Mouse (Mus musculus): ENCODE results near the gene Spg7. TPM values are rescaled to one million over a fixed set of nuclear protein-coding genes. Genes with fewer than 3 reads are reported as not detected.
"Not testable (repeated sequence)": the region's sequence is repeated elsewhere in the genome, so short reads cannot be mapped to it uniquely, and the experiment has no call there.

The Spg7 gene
- total and polyA plus RNA-seq, 3 experiments, result 74.4 to 113 (median 88.2) TPM

GRCm38 (mm10) chr8:123042158-123042973, 20.4 kb upstream of the Spg7 start, which contains the start of gene Ankrd11:
Gene Ankrd11, minus strand, starts transcription at chr8:123042277.
- Histone ChIP-seq H3K79me2 (replicated peaks; ENCODE audit: control insufficient read depth, insufficient read depth, low read length) (peaks cover 3% of the 10 kb centered on the region), H3K4me3 (peak within 1 kb of the TSS; percentile 90), H3K4me1 (ENCODE audit: control insufficient read depth, insufficient read depth, low read length) (peaks cover 12% of the 10 kb centered on the region), H3K27me3 (ENCODE audit: control insufficient read depth, insufficient read depth, low read length) (no peaks in the 10 kb centered on the region), H3K27ac (peak within 1 kb of the TSS; percentile 99), H3K9ac (ENCODE audit: low read depth, low read length) (peak within 1 kb of the TSS; percentile 94), H3K36me3 (ENCODE audit: control insufficient read depth, insufficient read depth, low read length) (peaks cover 24% of the 10 kb centered on the region)
- TF ChIP-seq POLR2A (IDR thresholded peaks at IDR 0.05; ENCODE audit: insufficient read depth, low read depth, low read length) (peak; percentile 99), EP300 (IDR thresholded peaks at IDR 0.05; ENCODE audit: insufficient read depth, low read depth, low read length) (peak; percentile 77; the same call in 1 of the 2 replicates), CTCF (IDR thresholded peaks at IDR 0.05) (peak; percentile 55)
- intact Hi-C loops (cut with DNase I), result loop anchor here (1.0 to 2.0 kb wide), 3 partner anchors 23 to 136 kb away; no protein-coding TSS in a partner anchor
- WGBS, result under 1% methylated on average over 90 of the region's 91 CpGs
- peak; percentile 99 to 100 for DNase-seq

DNA sequence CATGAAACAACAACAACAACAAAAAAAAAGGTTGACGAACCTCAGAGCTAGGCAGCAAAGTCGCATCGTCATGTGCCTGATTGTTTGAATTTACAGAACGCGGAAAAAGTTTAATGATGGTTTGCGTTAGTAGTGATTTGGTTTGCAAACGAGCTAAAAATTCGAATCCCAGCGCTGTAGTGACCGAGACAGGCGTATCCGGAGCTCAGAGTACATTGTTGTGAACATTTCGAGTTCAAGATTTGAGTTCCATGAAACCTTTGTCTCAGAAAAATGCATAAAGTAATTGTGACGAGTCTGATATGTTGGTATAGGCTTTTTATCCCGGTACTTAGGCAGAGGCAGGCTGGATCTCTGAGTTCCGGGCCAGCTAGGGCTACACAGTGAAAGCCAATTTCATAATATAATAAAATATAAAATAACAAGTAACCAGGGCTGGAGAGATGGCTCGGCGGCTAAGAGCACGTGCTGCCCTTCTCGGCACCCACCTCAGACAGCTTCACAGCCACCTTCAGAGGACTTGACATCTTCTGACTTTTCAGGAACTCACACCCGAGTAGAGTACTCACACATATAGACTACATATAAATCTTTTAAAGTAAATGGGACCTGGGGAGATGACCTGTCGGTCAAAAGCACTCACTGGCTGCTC, 19.6 kb upstream of the Spg7 start:
- peak overlapping the region; percentile 67 for H3K4me3 ChIP-seq
- peaks cover 3% of the 10 kb centered on the region for H3K79me2 ChIP-seq (replicated peaks; ENCODE audit: control insufficient read depth, insufficient read depth, low read length)
- peaks cover 24% of the 10 kb centered on the region for H3K36me3 ChIP-seq (ENCODE audit: control insufficient read depth, insufficient read depth, low read length)
- peak overlapping the region; percentile 94 for H3K9ac ChIP-seq (ENCODE audit: low read depth, low read length)
- peaks cover 10% of the 10 kb centered on the region for H3K4me1 ChIP-seq (ENCODE audit: control insufficient read depth, insufficient read depth, low read length)
- no peaks in the 10 kb centered on the region for H3K27me3 ChIP-seq (ENCODE audit: control insufficient read depth, insufficient read depth, low read length)
- intact Hi-C loops (cut with DNase I), result loop anchor here (1.0 to 2.0 kb wide), 3 partner anchors 22 to 136 kb away; no protein-coding TSS in a partner anchor
- no peak for DNase-seq
- 9% methylated on average over 22 of the region's 22 CpGs for WGBS
- TF ChIP-seq EP300 (IDR thresholded peaks at IDR 0.05; ENCODE audit: insufficient read depth, low read depth, low read length), result no peak
- no peak for TF ChIP-seq POLR2A (IDR thresholded peaks at IDR 0.05; ENCODE audit: insufficient read depth, low read depth, low read length)
- TF ChIP-seq CTCF (IDR thresholded peaks at IDR 0.05), result no peak
- peak overlapping the region; percentile 99 for H3K27ac ChIP-seq

GRCm38 (mm10) chr8:123043941-123044340, 18.8 kb upstream of the Spg7 start:
- Histone ChIP-seq H3K36me3 (ENCODE audit: control insufficient read depth, insufficient read depth, low read length) (peaks cover 18% of the 10 kb centered on the region), H3K79me2 (replicated peaks; ENCODE audit: control insufficient read depth, insufficient read depth, low read length) (peaks cover 3% of the 10 kb centered on the region), H3K27me3 (ENCODE audit: control insufficient read depth, insufficient read depth, low read length) (no peaks in the 10 kb centered on the region), H3K4me1 (ENCODE audit: control insufficient read depth, insufficient read depth, low read length) (peaks cover 9% of the 10 kb centered on the region), H3K27ac (no peak overlapping the region; the same call in 1 of the 2 replicates), H3K4me3 (no peak overlapping the region), H3K9ac (ENCODE audit: low read depth, low read length) (no peak overlapping the region)
- TF ChIP-seq CTCF (IDR thresholded peaks at IDR 0.05) (no peak), POLR2A (IDR thresholded peaks at IDR 0.05; ENCODE audit: insufficient read depth, low read depth, low read length) (no peak), EP300 (IDR thresholded peaks at IDR 0.05; ENCODE audit: insufficient read depth, low read depth, low read length) (no peak)
- intact Hi-C loops (cut with DNase I), result loop anchor here (2.0 kb wide), 2 partner anchors 57 to 137 kb away; no protein-coding TSS in a partner anchor
- WGBS, result 65% methylated on average over 3 of the region's 3 CpGs
- no peak for DNase-seq

- H3K4me3 ChIP-seq; intact Hi-C loops (cut with DNase I); H3K27me3 ChIP-seq (ENCODE audit: control insufficient read depth, insufficient read depth, low read length); H3K27ac ChIP-seq; H3K4me1 ChIP-seq (ENCODE audit: control insufficient read depth, insufficient read depth, low read length); DNase-seq; H3K79me2 ChIP-seq (replicated peaks; ENCODE audit: control insufficient read depth, insufficient read depth, low read length); H3K9ac ChIP-seq (ENCODE audit: low read depth, low read length): not testable (repeated sequence)
- WGBS, result 92% methylated on average over 23 of the region's 23 CpGs
- H3K36me3 ChIP-seq (ENCODE audit: control insufficient read depth, insufficient read depth, low read length), result peaks cover 15% of the 10 kb centered on the region
Measured at GRCm38 (mm10) chr8:123044743-123045425, 17.9 kb upstream of the Spg7 start.

- WGBS, result 84% methylated on average over 4 of the region's 4 CpGs
- Histone ChIP-seq H3K79me2 (replicated peaks; ENCODE audit: control insufficient read depth, insufficient read depth, low read length) (no peaks in the 10 kb centered on the region), H3K27ac (no peak overlapping the region), H3K4me1 (ENCODE audit: control insufficient read depth, insufficient read depth, low read length) (peaks cover 2% of the 10 kb centered on the region; the same call in 1 of the 2 replicates), H3K27me3 (ENCODE audit: control insufficient read depth, insufficient read depth, low read length) (no peaks in the 10 kb centered on the region), H3K9ac (ENCODE audit: low read depth, low read length) (no peak overlapping the region), H3K4me3 (no peak overlapping the region), H3K36me3 (ENCODE audit: control insufficient read depth, insufficient read depth, low read length) (peaks cover 8% of the 10 kb centered on the region; the same call in 1 of the 2 replicates)
- intact Hi-C loops (cut with DNase I), result no loop called here
- DNase-seq, result no peak
- TF ChIP-seq CTCF (IDR thresholded peaks at IDR 0.05) (no peak), EP300 (IDR thresholded peaks at IDR 0.05; ENCODE audit: insufficient read depth, low read depth, low read length) (no peak), POLR2A (IDR thresholded peaks at IDR 0.05; ENCODE audit: insufficient read depth, low read depth, low read length) (no peak)
Measured at GRCm38 (mm10) chr8:123046706-123047105, 16.0 kb upstream of the Spg7 start.

Measured in heart, adult 2 months (tissue).